Mouse (Mus musculus) liver, adult (tissue): ENCODE results near the gene Cops4.

ENCODE experiments used
- GATA4 ChIP-seq: IDR thresholded peaks from 2 replicates; pipeline ENCODE4 v1.6.1; 2014; ENCODE audit warnings: mild to moderate bottlenecking, low read length; ENCODE audit not compliant: insufficient replicate concordance

Gene Cops4

GRCm38 (mm10) chr5:100523331-100523730, 5.2 kb downstream of the Cops4 start:
- TF ChIP-seq GATA4 = no peak

GRCm38 (mm10) chr5:100524921-100525320, 6.8 kb downstream of the Cops4 start:
- no peak for TF ChIP-seq GATA4

- TF ChIP-seq GATA4 = no peak
Observed at GRCm38 (mm10) chr5:100525620-100526019, 7.5 kb downstream of the Cops4 start.

GRCm38 (mm10) chr5:100526164-100526563, 8.1 kb downstream of the Cops4 start:
- TF ChIP-seq GATA4 = no peak

GRCm38 (mm10) chr5:100535826-100536225, 17.7 kb downstream of the Cops4 start:
- no peak for TF ChIP-seq GATA4

- no peak for TF ChIP-seq GATA4
Observed at GRCm38 (mm10) chr5:100536638-100537037, 18.5 kb downstream of the Cops4 start.

- TF ChIP-seq GATA4 = no peak
Observed at GRCm38 (mm10) chr5:100546294-100547080, 28.4 kb downstream of the Cops4 start.

- no peak for TF ChIP-seq GATA4
Observed at GRCm38 (mm10) chr5:100548236-100548635, 30.1 kb downstream of the Cops4 start.

- no peak for TF ChIP-seq GATA4
Observed at GRCm38 (mm10) chr5:100549311-100549710, 31.2 kb downstream of the Cops4 start.

- no peak for TF ChIP-seq GATA4
Observed at GRCm38 (mm10) chr5:100550151-100550550, 32.0 kb downstream of the Cops4 start.

GRCm38 (mm10) chr5:100551952-100552351, 33.8 kb downstream of the Cops4 start:
- no peak for TF ChIP-seq GATA4

- TF ChIP-seq GATA4 = no peak
Observed at GRCm38 (mm10) chr5:100553426-100553825, 35.3 kb downstream of the Cops4 start.

GRCm38 (mm10) chr5:100557019-100557418, 38.9 kb downstream of the Cops4 start:
- no peak for TF ChIP-seq GATA4

- no peak for TF ChIP-seq GATA4
Observed at GRCm38 (mm10) chr5:100557537-100557936, 39.4 kb downstream of the Cops4 start.

- TF ChIP-seq GATA4 = no peak
Observed at GRCm38 (mm10) chr5:100558783-100559182, 40.7 kb downstream of the Cops4 start.

- no peak for TF ChIP-seq GATA4
Observed at GRCm38 (mm10) chr5:100559357-100559756, 41.2 kb downstream of the Cops4 start.

GRCm38 (mm10) chr5:100562702-100563101, 44.6 kb downstream of the Cops4 start:
- TF ChIP-seq GATA4 = no peak
